Mouse (Mus musculus) ES-Bruce4 (cell line): Measurements from ENCODE around the gene Cfap97d2.

Experiments
- CTCF ChIP-seq: IDR thresholded peaks from one replicate; pipeline ENCODE4 v1.8.1; 2011; ENCODE audit warnings: low read depth, low read length
- EP300 ChIP-seq: IDR thresholded peaks from 2 replicates; pipeline ENCODE4 v1.6.1; 2011; ENCODE audit warnings: low read depth, low read length; ENCODE audit not compliant: insufficient read depth
- POLR2A ChIP-seq: IDR thresholded peaks from one replicate; pipeline ENCODE4 v1.8.1; 2011; ENCODE audit warnings: low read length; ENCODE audit not compliant: insufficient read depth

GRCm38 (mm10) chr8:13789606-13790005 is 83.9 kb downstream of the Cfap97d2 start:
- TF ChIP-seq CTCF, result no peak
- no peak for TF ChIP-seq POLR2A
- no peak for TF ChIP-seq EP300
